Mouse (Mus musculus) myocyte (in vitro differentiated cells): ENCODE measurements around the gene Lce3a.

Experiments used
- CEBPB ChIP-seq: IDR thresholded peaks from 2 replicates; pipeline ENCODE4 v1.6.1; 2011; ENCODE audit warnings: mild to moderate bottlenecking, moderate library complexity; ENCODE audit not compliant: poor library complexity, insufficient read depth, severe bottlenecking
- E2F4 ChIP-seq: IDR thresholded peaks from one replicate; pipeline ENCODE4 v1.6.1; 2011; ENCODE audit warnings: mild to moderate bottlenecking, control low read depth, moderate library complexity; ENCODE audit not compliant: insufficient read depth
- MAX ChIP-seq: IDR thresholded peaks from one replicate; pipeline ENCODE4 v1.6.1; 2011; ENCODE audit warnings: low read depth, mild to moderate bottlenecking, control low read depth
- MYOD1 ChIP-seq, 3 experiments: IDR thresholded peaks; one replicate each; pipeline ENCODE4 v1.6.1; 2011; ENCODE audit warnings: control low read depth in 2 of 3, low read depth in 2 of 3, mild to moderate bottlenecking in 2 of 3, moderate library complexity in 1 of 3; ENCODE audit not compliant: insufficient read length in 2 of 3, control insufficient read depth in 1 of 3
- POLR2A ChIP-seq: IDR thresholded peaks from one replicate; pipeline ENCODE4 v1.6.1; 2011; ENCODE audit warnings: low read depth, mild to moderate bottlenecking, control low read depth, moderate library complexity; ENCODE audit not compliant: insufficient read length
- POLR2AphosphoS2 ChIP-seq: IDR thresholded peaks from one replicate; pipeline ENCODE4 v1.6.1; 2011; ENCODE audit warnings: low read depth, control low read depth; ENCODE audit not compliant: insufficient read length
- TCF12 ChIP-seq: IDR thresholded peaks from one replicate; pipeline ENCODE4 v1.6.1; 2011; ENCODE audit warnings: mild to moderate bottlenecking, control low read depth; ENCODE audit not compliant: poor library complexity, insufficient read depth, severe bottlenecking
- TCF3 ChIP-seq: IDR thresholded peaks from one replicate; pipeline ENCODE4 v1.6.1; 2011; ENCODE audit warnings: low read depth, control low read depth; ENCODE audit not compliant: insufficient read length
- USF1 ChIP-seq: IDR thresholded peaks from one replicate; pipeline ENCODE4 v1.6.1; 2011; ENCODE audit warnings: low read depth, mild to moderate bottlenecking, control low read depth, moderate library complexity

GRCm38 (mm10) chr3:92902992-92903391 lies 23.0 kb downstream of the Lce3a start:
- TF ChIP-seq POLR2A = no peak
- no peak for TF ChIP-seq CEBPB
- TF ChIP-seq MAX = no peak
- no peak for TF ChIP-seq TCF12
- TF ChIP-seq MYOD1 (IDR thresholded peaks at IDR 0.05; ENCODE audit: control insufficient read depth in 1 of 3, insufficient read length in 2 of 3, low read depth in 2 of 3) = no peak
- no peak for TF ChIP-seq E2F4
- TF ChIP-seq USF1 = no peak
- TF ChIP-seq POLR2AphosphoS2 = no peak
- no peak for TF ChIP-seq TCF3
